Mouse (Mus musculus) neural tube, embryonic 14.5 days (tissue): Measurements from ENCODE around the gene Sirpb1c. TPM values are rescaled to one million over a fixed set of nuclear protein-coding genes. Genes with fewer than 3 reads are reported as not detected.
"Not testable (repeated sequence)": the region's sequence is repeated elsewhere in the genome, so short reads cannot be mapped to it uniquely, and the experiment has no call there.

Source experiments
- ATAC-seq: fragments of 200-750 bp; cut with Nextera tagmentation; 2 replicates; pipeline ENCODE4 v1.8.0; 2017; ENCODE audit warnings: low read depth, mild to moderate bottlenecking, moderate TSS enrichment, moderate library complexity
- H3K27ac ChIP-seq: fragments of 300-500 bp; sonication (generic); 2 replicates; pipeline ENCODE4 v1.5.1; 2014; ENCODE audit warnings: low read depth, mild to moderate bottlenecking, control low read depth, low read length, moderate library complexity, mixed read lengths
- H3K27me3 ChIP-seq: fragments of 300-500 bp; sonication (generic); 2 replicates; pipeline ENCODE4 v1.6.1; 2014; ENCODE audit warnings: low read length; ENCODE audit not compliant: control insufficient read depth, insufficient read depth
- H3K36me3 ChIP-seq: fragments of 300-500 bp; sonication (generic); 2 replicates; pipeline ENCODE4 v1.6.1; 2014; ENCODE audit warnings: low read length, mixed read lengths; ENCODE audit not compliant: control insufficient read depth, insufficient read depth
- H3K4me1 ChIP-seq: fragments of 300-500 bp; sonication (generic); 2 replicates; pipeline ENCODE4 v1.6.1; 2014; ENCODE audit warnings: low read length; ENCODE audit not compliant: control insufficient read depth, insufficient read depth
- H3K4me2 ChIP-seq: fragments of 300-500 bp; sonication (generic); 2 replicates; pipeline ENCODE4 v1.6.1; 2014; ENCODE audit warnings: mild to moderate bottlenecking, low read depth, low read length, control low read depth
- H3K4me3 ChIP-seq: fragments of 300-500 bp; sonication (generic); 2 replicates; pipeline ENCODE4 v1.5.1; 2014; ENCODE audit warnings: low read depth, low read length, control low read depth, mixed read lengths
- H3K9ac ChIP-seq: fragments of 300-500 bp; sonication (generic); replicated peaks from 2 replicates; pipeline ENCODE4 v1.6.1; 2014; ENCODE audit warnings: low read depth, mild to moderate bottlenecking, control low read depth, low read length, mixed read lengths
- H3K9me3 ChIP-seq: fragments of 300-500 bp; sonication (generic); 2 replicates; pipeline ENCODE4 v1.6.1; 2016; ENCODE audit warnings: low read length; ENCODE audit not compliant: control insufficient read depth
- WGBS: fragments of 180-500 bp; shearing (Covaris S2); extraction: QIAGEN DNeasy Blood & Tissue Kit; methylation state at CpG from one replicate; pipeline ENCODE4 v1.1.7; 2014; 5-methylcytosine and 5-hydroxymethylcytosine counted together
- polyA plus RNA-seq: library from polyadenylated mRNA; unstranded; fragments of >200 nt; fragmentation: Nextera tagmentation; extraction: Ambion mirVana; gene quantifications from 2 replicates; pipeline ENCODE4 v1.2.1, GENCODE M21; 2014

Sirpb1c gene
- not detected in 2 replicates for polyA plus RNA-seq

- not testable (repeated sequence) for H3K9ac ChIP-seq, H3K27me3 ChIP-seq, H3K36me3 ChIP-seq, H3K4me2 ChIP-seq, H3K4me1 ChIP-seq, H3K4me3 ChIP-seq, H3K27ac ChIP-seq, H3K9me3 ChIP-seq, ATAC-seq
- WGBS = no CpG with 5 or more reads among the region's 1 CpGs
Observed at GRCm38 (mm10) chr3:15848280-15848679, at the start of gene Sirpb1c. Gene Sirpb1c, minus strand, starts transcription at chr3:15848528.

- H3K36me3 ChIP-seq = no peaks in the 10 kb centered on the region
- H3K4me1 ChIP-seq = no peaks in the 10 kb centered on the region
- no peak for ATAC-seq
- H3K4me2 ChIP-seq = no peak overlapping the region
- no peaks in the 10 kb centered on the region for H3K27me3 ChIP-seq
- WGBS = 89% methylated on average over 3 of the region's 3 CpGs
- H3K27ac ChIP-seq = no peak overlapping the region
- no peak overlapping the region for H3K9ac ChIP-seq
- H3K4me3 ChIP-seq = no peak overlapping the region
- no peaks in the 10 kb centered on the region for H3K9me3 ChIP-seq
Observed at GRCm38 (mm10) chr3:15886380-15886779, 38.1 kb upstream of the Sirpb1c start.

GRCm38 (mm10) chr3:15855773-15856172 lies 7.4 kb upstream of the Sirpb1c start:
- ATAC-seq, H3K4me1 ChIP-seq, H3K36me3 ChIP-seq, H3K27ac ChIP-seq, H3K4me2 ChIP-seq, H3K9ac ChIP-seq, H3K27me3 ChIP-seq, H3K9me3 ChIP-seq, H3K4me3 ChIP-seq: not testable (repeated sequence)

- 90% methylated on average over 1 of the region's 1 CpGs for WGBS
- Histone ChIP-seq H3K9me3 (no peaks in the 10 kb centered on the region), H3K4me1 (no peaks in the 10 kb centered on the region), H3K36me3 (no peaks in the 10 kb centered on the region), H3K9ac (no peak overlapping the region), H3K4me2 (no peak overlapping the region), H3K4me3 (no peak overlapping the region), H3K27ac (no peak overlapping the region), H3K27me3 (no peaks in the 10 kb centered on the region)
- ATAC-seq = no peak
Observed at GRCm38 (mm10) chr3:15849922-15850321, 1.6 kb upstream of the Sirpb1c start.

GRCm38 (mm10) chr3:15847332-15848047 lies 838 bp downstream of the Sirpb1c start:
- Histone ChIP-seq H3K4me1 (no peaks in the 10 kb centered on the region), H3K4me3 (no peak overlapping the region), H3K9me3 (no peaks in the 10 kb centered on the region), H3K27ac (no peak overlapping the region), H3K27me3 (no peaks in the 10 kb centered on the region), H3K4me2 (no peak overlapping the region), H3K36me3 (no peaks in the 10 kb centered on the region), H3K9ac (no peak overlapping the region)
- 81% methylated on average over 3 of the region's 3 CpGs for WGBS
- ATAC-seq = peak; percentile 31; the same call in 1 of the 2 replicates

GRCm38 (mm10) chr3:15773642-15774041 lies 74.7 kb downstream of the Sirpb1c start:
- H3K27ac ChIP-seq, H3K9ac ChIP-seq, H3K36me3 ChIP-seq, ATAC-seq, H3K27me3 ChIP-seq, H3K4me2 ChIP-seq, H3K4me1 ChIP-seq, H3K4me3 ChIP-seq, H3K9me3 ChIP-seq: not testable (repeated sequence)
- WGBS = 63% methylated on average over 2 of the region's 2 CpGs

Other genes with a start within 250 kb of the Sirpb1c start
- not detected in 2 replicates for gene Gm5150, start 157.9 kb upstream of the Sirpb1c start, polyA plus RNA-seq